Mouse (Mus musculus) lung, postnatal 36 days (tissue): ENCODE measurements around the gene Gprc5b.

Source experiments
- DNase-seq: peaks from one replicate; pipeline ENCODE4 v3.0.0; 2022; ENCODE audit warnings: mixed read lengths

The Gprc5b gene

DNA sequence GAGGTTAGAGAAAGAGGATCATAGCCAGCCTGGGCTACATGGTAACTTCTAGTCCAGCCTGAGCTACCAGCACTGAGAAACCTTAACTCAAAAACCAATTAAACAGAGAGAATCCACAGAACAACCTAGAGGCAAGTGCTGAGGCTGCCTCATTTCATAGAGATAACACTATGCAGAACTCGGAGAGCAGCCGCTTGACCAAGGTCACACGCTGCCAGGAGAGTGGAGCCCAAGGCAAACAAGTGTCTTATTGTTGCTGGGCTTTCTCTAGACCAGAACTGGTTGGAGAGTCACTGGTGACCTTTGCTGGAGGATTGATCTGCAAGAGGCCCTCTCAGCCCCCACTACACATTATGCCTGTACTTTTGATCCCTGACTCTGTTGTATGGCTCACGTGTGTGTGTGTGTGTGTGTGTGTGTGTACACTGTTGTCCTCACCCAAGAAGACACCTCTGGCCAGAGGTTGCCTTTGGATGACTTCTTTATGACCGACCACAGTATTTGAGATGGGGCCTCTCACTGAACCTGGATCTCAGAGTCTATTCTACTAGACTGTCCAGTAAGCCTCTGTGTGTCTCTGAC lies 5.6 kb downstream of the Gprc5b start:
- no peak for DNase-seq

GRCm38 (mm10) chr7:118986369-118986768 lies 8.6 kb downstream of the Gprc5b start:
- no peak for DNase-seq

DNA sequence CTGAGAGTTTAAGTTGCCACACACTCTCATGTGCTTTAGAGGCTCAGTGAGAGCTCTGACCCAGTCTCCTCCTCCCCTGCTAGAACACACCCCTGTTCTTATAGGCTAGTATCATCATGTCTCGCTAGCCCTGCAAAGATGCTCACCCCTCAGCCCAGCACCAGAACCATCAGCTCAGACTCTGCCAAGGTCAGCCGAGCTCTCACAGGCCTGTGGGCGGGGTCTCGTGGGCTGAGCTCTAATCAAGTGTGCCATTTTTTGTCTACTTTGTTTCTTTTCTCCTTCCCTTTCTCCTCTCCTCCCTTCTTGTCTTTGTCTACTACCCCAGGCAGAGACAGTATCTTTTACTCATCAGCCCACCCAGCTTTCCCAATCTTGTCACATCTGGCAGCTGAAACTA lies 9.2 kb downstream of the Gprc5b start:
- no peak for DNase-seq

- DNase-seq, result no peak
Observed at GRCm38 (mm10) chr7:118983961-118984360, 11.1 kb downstream of the Gprc5b start.

- no peak for DNase-seq
Observed at GRCm38 (mm10) chr7:118982586-118982985, 12.4 kb downstream of the Gprc5b start.

DNA sequence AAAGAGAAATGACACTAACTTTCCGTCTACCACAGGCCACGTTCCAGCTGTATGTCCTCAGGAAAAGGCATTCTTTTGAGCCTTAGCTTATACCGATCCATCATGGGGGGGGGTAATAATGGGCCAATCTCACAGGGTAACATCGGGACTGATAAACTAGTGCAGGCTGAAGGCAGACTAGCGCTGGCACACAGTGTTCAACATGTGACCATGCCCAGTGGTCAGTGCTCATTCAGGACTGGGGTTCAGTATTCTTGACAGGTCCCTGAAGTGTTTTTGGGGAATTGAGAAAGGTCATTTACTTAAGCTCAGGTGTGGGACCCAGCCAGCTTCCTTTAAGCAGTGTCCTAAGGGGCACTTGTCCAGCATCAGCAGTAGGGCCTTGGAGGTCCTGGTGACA lies 13.2 kb downstream of the Gprc5b start:
- peak; percentile 57 for DNase-seq

GRCm38 (mm10) chr7:118981346-118981745 lies 13.7 kb downstream of the Gprc5b start:
- peak; percentile 66 for DNase-seq

GRCm38 (mm10) chr7:118979708-118980107 lies 15.3 kb downstream of the Gprc5b start:
- no peak for DNase-seq

GRCm38 (mm10) chr7:118979121-118979520 lies 15.9 kb downstream of the Gprc5b start:
- DNase-seq, result no peak

DNA sequence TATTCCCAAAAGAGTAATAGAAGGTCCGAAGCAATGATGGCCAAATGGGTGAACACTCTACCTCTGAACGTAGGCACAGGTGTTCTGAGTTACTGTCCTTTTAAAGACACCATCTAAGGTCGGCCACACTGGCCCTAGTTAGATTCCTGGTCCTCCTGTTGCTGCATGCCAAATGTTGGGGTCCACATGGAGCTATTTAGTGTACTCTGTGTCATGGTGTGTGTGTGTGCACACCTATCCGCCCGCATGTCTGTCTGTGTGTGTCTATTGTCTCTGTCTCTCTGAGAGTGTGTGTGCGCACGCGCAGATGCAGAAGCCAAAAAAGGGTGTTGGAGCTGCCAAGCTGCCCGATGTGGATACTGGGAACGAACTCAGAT lies 17.9 kb downstream of the Gprc5b start:
- DNase-seq, result no peak

GRCm38 (mm10) chr7:118976414-118977166 lies 18.4 kb downstream of the Gprc5b start:
- DNase-seq, result no peak

- DNase-seq, result no peak
Observed at GRCm38 (mm10) chr7:118975837-118976236, 19.2 kb downstream of the Gprc5b start.

GRCm38 (mm10) chr7:118973377-118973776 lies 21.6 kb downstream of the Gprc5b start:
- no peak for DNase-seq

- DNase-seq, result no peak
Observed at GRCm38 (mm10) chr7:118972306-118972705, 22.7 kb downstream of the Gprc5b start.

DNA sequence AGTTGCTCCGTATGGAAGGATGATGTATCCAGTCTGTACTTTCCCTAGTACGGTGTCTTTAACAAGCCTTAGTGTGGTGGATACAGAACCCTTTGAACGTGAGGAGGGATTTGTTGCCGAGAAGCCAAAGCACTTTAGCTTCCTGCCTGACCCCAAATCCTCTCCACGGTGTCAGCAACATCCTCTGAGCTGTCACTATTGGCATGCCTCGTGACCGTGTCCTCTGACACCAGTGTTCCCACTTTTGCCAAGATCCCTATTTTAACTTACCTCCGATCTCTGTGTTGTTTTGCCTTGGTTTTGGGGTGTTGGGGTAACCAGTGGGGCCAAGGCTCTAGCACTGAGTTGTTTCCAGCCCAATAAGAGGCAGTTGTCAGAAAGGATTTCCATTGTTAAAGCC lies 23.5 kb downstream of the Gprc5b start:
- no peak for DNase-seq

GRCm38 (mm10) chr7:118968870-118969269 lies 26.1 kb downstream of the Gprc5b start:
- DNase-seq, result no peak

DNA sequence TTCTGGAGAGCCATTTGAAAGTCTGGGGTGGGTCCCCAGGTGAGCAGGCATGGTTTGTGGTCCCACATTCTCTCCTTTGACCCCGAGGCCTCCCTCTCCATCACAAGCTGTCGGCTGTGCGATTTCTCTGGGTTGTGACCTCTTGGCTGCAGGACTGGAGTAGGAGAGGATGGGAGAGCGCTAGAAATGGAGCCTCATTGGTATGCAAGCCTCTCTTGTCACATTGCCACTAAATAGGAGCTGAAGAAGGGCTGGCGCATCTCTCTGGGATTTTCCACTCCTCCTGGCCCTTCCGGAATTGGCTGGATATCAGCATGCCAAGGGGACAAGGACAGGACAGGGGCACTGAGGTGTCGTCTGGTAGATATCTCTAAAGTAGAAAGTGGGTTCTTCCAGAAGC lies 29.8 kb downstream of the Gprc5b start:
- no peak for DNase-seq

GRCm38 (mm10) chr7:118964777-118965176 lies 30.2 kb downstream of the Gprc5b start:
- no peak for DNase-seq

DNA sequence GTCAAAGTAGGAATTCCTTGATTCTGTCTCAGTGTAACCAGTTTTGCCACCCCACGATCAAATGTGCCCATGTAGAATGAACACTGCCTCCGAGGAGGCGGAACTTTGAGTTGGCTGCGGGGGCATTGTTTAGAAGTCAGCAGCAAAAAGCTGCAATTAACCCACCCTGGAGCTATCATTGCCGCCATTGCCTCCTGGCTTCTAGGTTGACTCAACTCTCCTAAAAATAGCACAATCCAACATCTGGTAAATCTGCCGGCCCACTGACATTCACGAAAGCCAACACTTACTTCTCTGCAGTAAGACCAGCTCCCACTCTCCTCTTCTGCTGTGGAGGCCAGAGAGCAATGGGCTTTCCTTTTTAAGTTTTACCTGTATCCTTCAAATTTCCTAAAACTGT lies 35.8 kb downstream of the Gprc5b start:
- no peak for DNase-seq

DNA sequence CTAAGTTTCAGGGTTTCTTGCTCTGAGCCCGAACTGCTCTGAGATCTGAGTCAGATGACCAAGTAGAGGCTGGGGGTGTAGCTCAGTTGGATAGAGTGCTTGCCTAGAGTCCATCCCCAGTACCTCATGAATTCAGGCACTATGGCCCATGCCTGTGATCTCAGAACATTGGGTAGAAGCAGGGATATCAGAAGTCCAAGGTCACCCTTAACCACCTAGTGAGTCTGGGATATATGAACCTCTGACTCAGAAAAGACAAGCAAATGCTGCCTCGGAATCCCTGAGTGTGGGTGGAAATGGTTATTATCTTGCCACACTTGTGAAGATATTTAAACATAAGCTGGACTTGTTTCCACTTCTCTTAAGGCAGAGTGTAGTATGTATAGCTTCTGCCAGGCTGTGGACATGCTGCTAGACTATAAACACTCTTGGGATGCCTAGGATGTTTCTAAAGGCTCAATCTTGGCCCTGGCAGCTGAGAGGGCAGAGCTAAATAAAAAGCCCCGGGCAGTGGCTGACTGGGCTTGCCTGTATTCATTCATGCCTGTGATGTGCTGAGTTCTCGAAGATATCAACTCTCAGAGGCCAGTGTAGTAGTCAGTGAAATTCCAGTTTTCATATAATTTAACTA lies 38.3 kb downstream of the Gprc5b start:
- DNase-seq, result no peak

DNA sequence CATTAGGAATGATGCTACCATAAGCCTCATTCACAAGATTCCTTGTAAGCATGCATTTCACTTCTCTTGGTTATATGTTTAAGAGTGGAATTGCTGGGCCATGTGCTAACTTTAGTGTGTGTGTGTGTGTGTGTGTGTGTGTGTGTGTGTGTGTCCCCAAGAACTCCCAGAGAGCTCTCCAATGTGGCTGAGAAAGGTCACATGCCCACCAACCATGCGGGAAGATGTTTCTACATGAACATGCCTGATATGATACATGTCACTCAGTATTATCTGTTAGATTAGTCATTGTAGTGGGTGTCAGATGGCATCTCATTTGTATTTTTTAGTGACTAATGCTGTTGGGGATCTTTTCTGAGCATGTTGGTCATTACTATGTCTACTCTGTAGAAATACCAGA lies 40.0 kb downstream of the Gprc5b start:
- DNase-seq, result no peak

GRCm38 (mm10) chr7:118953626-118954282 lies 41.3 kb downstream of the Gprc5b start:
- peak; percentile 10 for DNase-seq

DNA sequence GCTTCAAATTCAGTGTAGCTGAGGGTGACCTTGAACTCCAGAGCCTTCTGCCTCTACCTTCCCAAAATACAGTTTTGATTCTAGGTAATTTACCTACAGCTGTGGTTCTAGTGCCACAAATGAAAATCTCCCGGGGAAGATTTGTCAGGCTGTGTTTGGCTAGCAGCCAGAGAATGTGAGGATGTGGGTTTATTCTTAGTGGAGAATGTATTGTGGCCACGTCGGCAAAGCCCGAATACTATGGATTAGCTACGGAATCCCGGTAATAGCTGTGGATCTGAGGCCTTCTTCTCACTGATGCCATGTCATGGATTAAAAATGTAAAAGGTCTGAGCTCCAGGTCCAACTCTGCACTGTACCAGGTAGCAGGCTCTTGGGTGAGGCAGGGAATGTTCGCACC lies 45.3 kb downstream of the Gprc5b start:
- no peak for DNase-seq
